Mouse (Mus musculus): Measurements from ENCODE around the gene Pnpla2. TPM values are rescaled to one million over a fixed set of nuclear protein-coding genes. Genes with fewer than 3 reads are reported as not detected.
A peak's percentile ranks its signal among the peaks of the same experiment; 100 is the strongest.

Pnpla2 gene
- polyA plus RNA-seq, 1 experiment from 2014 or later = 14.9 TPM

DNA sequence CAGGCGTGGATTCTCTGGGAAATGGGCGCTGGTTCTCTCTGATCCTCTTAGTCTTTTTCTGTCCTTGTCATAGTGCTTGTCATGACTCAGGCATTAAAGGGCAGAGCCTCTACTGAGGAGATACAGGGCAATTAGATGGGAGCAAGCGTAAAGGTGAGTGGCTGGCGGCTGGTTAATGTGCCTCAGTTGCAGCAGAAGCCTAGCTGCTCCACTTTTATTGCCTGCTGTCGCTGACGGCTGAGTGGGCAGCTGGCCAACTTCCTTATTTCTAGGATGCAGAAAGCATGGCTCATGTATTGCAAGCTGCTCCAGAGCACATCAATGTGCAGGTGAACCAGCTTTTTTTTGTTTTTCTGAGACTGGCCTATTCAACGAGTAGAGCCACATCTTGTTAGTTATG is 36.0 kb upstream of the Pnpla2 start:
- Histone ChIP-seq H3K36me3 (no peaks in the 10 kb centered on the region), H3K4me2 (no peak overlapping the region), H3K27ac (no peak overlapping the region), H3K4me1 (replicated peaks) (peaks cover 5% of the 10 kb centered on the region; the same call in 1 of the 2 replicates), H3K4me3 (replicated peaks) (no peak overlapping the region), H3K27me3 (0 out of 2 replicates have a peak, but pooled peaks cover 3% of the 10 kb centered on the region), H3K9me3 (no peaks in the 10 kb centered on the region), H3K9ac (replicated peaks) (no peak overlapping the region)
- ATAC-seq (ENCODE audit: insufficient number of reproducible peaks, insufficient read depth, low FRiP score, low TSS enrichment, low read depth) = no peak
- WGBS = 48% methylated on average over 7 of the region's 7 CpGs

DNA sequence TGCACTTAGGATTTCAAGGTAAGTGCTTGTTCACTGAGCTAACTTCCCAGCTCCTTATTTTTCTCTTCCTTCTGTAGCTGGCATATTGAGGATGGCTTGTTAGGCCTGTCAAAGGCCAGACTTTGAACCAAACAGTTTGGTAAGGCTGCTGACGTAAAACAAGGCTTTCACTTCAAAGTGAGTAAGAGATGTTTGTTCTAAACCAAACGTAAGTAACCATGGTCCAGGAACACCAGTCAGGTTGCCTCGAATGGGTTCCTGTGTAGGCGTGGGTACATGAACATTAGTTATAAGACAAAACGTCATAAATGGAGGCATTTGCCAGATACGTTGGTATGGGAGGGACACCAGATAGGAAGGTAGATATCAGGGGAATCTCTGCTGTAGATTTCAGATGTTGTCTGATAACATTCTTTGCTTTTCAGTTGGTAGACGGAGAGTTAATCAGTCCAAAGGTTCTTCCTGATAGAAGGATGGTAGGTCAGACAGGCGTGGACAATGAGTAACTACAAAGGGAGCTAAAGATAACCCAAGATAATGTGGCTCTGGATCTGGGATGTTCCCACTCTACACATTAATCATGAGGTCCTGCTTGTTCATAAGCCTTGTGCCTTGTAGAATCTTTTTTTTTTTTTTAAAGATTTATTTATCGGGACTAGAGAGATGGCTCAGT is 34.8 kb upstream of the Pnpla2 start:
- H3K4me1 ChIP-seq (replicated peaks) = peaks cover 5% of the 10 kb centered on the region; the same call in 1 of the 2 replicates
- no peaks in the 10 kb centered on the region for H3K9me3 ChIP-seq
- no peak overlapping the region for H3K4me2 ChIP-seq
- 0 out of 2 replicates have a peak, but pooled peaks cover 3% of the 10 kb centered on the region for H3K27me3 ChIP-seq
- H3K9ac ChIP-seq (replicated peaks) = no peak overlapping the region
- H3K4me3 ChIP-seq (replicated peaks) = no peak overlapping the region
- ATAC-seq (ENCODE audit: insufficient number of reproducible peaks, insufficient read depth, low FRiP score, low TSS enrichment, low read depth) = no peak
- no peaks in the 10 kb centered on the region for H3K36me3 ChIP-seq
- H3K27ac ChIP-seq = no peak overlapping the region
- 78% methylated on average over 9 of the region's 9 CpGs for WGBS

GRCm38 (mm10) chr7:141423811-141424210 is 31.2 kb upstream of the Pnpla2 start:
- H3K4me2 ChIP-seq = no peak overlapping the region
- no peaks in the 10 kb centered on the region for H3K9me3 ChIP-seq
- no peaks in the 10 kb centered on the region for H3K27me3 ChIP-seq

DNA sequence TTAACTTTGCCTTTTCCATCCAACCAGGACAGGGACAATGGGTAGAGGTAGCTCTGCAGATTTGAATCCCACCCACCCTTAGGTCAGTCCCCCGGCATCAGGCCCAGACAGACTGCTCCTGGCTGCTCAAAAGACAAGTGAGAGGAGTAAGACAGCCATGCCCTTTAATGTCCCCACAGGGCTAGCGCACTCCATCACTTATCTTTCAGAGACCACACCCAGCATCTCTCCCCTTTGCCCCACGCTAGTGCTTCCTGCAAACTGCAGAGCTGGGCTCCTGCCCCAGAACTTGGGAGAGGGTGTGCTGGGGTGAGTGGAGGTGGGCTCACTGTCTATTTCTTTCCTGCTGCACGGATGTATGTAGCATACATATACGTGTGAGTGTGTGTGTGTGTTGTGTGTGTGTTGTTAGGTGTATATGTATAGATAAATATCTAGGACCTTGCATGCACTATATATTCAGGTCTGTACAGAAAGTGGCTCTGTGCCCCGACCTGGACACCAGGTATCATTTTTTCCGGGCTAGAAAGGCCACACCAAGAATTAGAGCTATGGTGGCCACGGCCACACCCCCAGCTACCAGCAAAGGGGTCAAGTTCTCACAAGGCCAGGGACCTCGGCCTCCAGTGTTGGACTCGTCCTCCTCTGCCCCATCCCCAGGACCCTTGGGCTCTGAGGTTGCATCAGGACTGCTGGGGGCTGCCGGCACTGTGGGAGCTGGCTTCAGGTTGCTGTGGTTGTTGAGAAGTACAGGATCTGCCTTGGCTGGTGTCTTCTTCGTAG is 27.9 kb upstream of the Pnpla2 start:
- H3K4me1 ChIP-seq (replicated peaks) = peaks cover 13% of the 10 kb centered on the region
- H3K9me3 ChIP-seq = no peaks in the 10 kb centered on the region
- no peak for ATAC-seq (ENCODE audit: insufficient number of reproducible peaks, insufficient read depth, low FRiP score, low TSS enrichment, low read depth)
- H3K36me3 ChIP-seq = peaks cover 30% of the 10 kb centered on the region
- H3K27ac ChIP-seq = no peak overlapping the region
- WGBS = 76% methylated on average over 12 of the region's 12 CpGs
- H3K4me2 ChIP-seq = no peak overlapping the region
- no peak overlapping the region for H3K4me3 ChIP-seq (replicated peaks)
- no peaks in the 10 kb centered on the region for H3K27me3 ChIP-seq
- no peak overlapping the region for H3K9ac ChIP-seq (replicated peaks)

More at GRCm38 (mm10) chr7:141423811-141424210, 31.2 kb upstream of the Pnpla2 start:
- no peak overlapping the region for H3K4me3 ChIP-seq (replicated peaks)
- ATAC-seq (ENCODE audit: insufficient number of reproducible peaks, insufficient read depth, low FRiP score, low TSS enrichment, low read depth) = no peak
- H3K27ac ChIP-seq = no peak overlapping the region
- H3K4me1 ChIP-seq (replicated peaks) = peaks cover 6% of the 10 kb centered on the region
- 72% methylated on average over 4 of the region's 4 CpGs for WGBS
- peaks cover 7% of the 10 kb centered on the region; the same call in 1 of the 2 replicates for H3K36me3 ChIP-seq
- no peak overlapping the region for H3K9ac ChIP-seq (replicated peaks)

DNA sequence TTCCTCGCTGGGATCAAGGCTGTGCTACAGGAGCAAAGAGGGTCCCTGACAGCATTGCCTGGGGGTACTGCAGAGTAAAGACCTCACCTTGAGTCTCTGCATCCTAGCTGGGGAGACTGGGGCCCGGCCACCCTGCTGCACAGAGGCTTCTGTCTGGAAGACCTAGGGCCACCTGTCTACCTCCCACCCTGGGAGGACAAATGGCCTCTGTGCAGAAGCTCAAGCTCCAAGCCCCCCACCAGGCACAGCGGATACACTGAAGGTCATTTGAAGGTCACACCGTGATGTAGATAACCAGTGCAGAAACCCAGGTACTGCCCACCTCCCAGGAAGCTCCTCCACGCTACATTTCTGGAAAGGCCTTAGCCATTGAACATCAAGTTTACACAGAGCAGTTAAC is 26.3 kb upstream of the Pnpla2 start:
- ATAC-seq (ENCODE audit: insufficient number of reproducible peaks, insufficient read depth, low FRiP score, low TSS enrichment, low read depth) = no peak
- Histone ChIP-seq H3K4me1 (replicated peaks) (peaks cover 18% of the 10 kb centered on the region), H3K27me3 (no peaks in the 10 kb centered on the region), H3K36me3 (peaks cover 45% of the 10 kb centered on the region), H3K9me3 (no peaks in the 10 kb centered on the region), H3K27ac (no peak overlapping the region), H3K4me3 (replicated peaks) (peak overlapping the region; percentile 37), H3K9ac (replicated peaks) (no peak overlapping the region), H3K4me2 (peak overlapping the region; percentile 62)
- WGBS = 58% methylated on average over 5 of the region's 5 CpGs

DNA sequence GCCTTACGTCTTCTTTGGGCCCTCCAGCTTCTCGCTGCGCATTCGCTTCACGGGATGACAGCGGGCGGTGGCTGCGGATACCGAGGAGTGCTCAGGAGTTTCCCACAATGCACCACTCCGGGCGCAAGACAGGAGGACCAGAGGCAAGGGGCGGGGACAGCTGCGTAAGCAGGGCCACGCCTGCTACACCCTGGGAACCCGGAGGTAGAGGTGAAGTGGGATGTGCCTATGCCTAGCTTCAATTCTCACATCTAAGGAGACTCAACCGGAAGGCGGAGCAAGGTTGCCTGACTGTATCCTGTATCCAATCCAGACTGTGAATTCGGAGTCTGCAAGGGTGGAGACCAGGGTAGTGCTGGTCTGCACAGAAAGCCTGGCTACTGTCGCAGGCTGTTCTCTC is 25.7 kb upstream of the Pnpla2 start, which contains the start of gene Cend1:
Gene Cend1, minus strand, starts transcription at position 182 of the 400 bp plus-strand sequence.
- Histone ChIP-seq H3K4me2 (peak within 1 kb of the TSS; percentile 62), H3K4me3 (replicated peaks) (peak within 1 kb of the TSS; percentile 37), H3K36me3 (peaks cover 47% of the 10 kb centered on the region), H3K27ac (no peak within 1 kb of the TSS), H3K4me1 (replicated peaks) (peaks cover 24% of the 10 kb centered on the region), H3K9me3 (no peaks in the 10 kb centered on the region), H3K27me3 (no peaks in the 10 kb centered on the region), H3K9ac (replicated peaks) (peak within 1 kb of the TSS; percentile 37; the same call in 1 of the 2 replicates)
- 5% methylated on average over 19 of the region's 19 CpGs for WGBS
- peak; percentile 40; the same call in 1 of the 2 replicates for ATAC-seq (ENCODE audit: insufficient number of reproducible peaks, insufficient read depth, low FRiP score, low TSS enrichment, low read depth)

- no peak for ATAC-seq (ENCODE audit: insufficient number of reproducible peaks, insufficient read depth, low FRiP score, low TSS enrichment, low read depth)
- 68% methylated on average over 9 of the region's 9 CpGs for whole genome bisulfite sequencing
- H3K27ac ChIP-seq = no peak overlapping the region
- H3K27me3 ChIP-seq = no peaks in the 10 kb centered on the region
- no peak overlapping the region for H3K9ac ChIP-seq (replicated peaks)
- H3K9me3 ChIP-seq = no peaks in the 10 kb centered on the region
- no peak overlapping the region; the same call in 1 of the 2 replicates for H3K4me3 ChIP-seq (replicated peaks)
- H3K4me2 ChIP-seq = peak overlapping the region; percentile 62
- H3K36me3 ChIP-seq = peaks cover 47% of the 10 kb centered on the region
- peaks cover 31% of the 10 kb centered on the region for H3K4me1 ChIP-seq (replicated peaks)
These were observed 25.0 kb upstream of the Pnpla2 start for GRCm38 (mm10) chr7:141429840-141430584.

DNA sequence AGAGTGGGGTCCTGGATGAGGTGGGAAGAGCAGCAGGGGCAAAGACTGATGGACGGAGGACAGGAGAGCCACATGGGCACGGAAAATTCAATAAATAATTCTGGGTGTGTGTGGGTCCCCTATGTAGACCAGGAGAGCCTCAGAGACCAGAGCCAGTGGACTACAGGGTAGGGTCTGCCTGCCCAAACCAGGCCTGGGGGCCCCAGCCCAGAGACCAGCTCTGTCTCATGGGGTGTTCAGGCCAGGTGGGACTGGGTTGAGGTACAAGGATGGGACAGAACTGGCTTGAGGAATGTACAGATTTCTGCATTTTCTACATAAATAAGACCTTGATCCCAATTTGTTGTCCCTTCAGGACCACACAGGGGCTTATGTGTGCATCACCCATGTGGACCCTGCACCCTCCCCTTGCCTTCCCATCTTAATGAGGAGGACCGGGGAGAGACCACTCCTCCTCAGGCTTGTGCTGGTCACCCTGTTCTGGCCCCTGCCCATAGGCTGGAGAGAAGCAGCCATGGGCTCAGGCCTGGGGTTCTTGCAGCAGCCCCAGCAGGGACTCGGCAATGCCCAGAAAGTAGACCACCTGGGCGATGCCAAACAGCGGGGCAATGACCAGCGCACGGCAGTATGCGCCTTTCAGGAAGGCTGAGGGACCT is 24.3 kb upstream of the Pnpla2 start:
- no peak for ATAC-seq (ENCODE audit: insufficient number of reproducible peaks, insufficient read depth, low FRiP score, low TSS enrichment, low read depth)
- Histone ChIP-seq H3K27ac (no peak overlapping the region), H3K4me2 (no peak overlapping the region), H3K27me3 (no peaks in the 10 kb centered on the region), H3K4me1 (replicated peaks) (peaks cover 38% of the 10 kb centered on the region), H3K9me3 (no peaks in the 10 kb centered on the region), H3K9ac (replicated peaks) (no peak overlapping the region), H3K36me3 (peaks cover 47% of the 10 kb centered on the region), H3K4me3 (replicated peaks) (no peak overlapping the region)
- 95% methylated on average over 9 of the region's 9 CpGs for WGBS

DNA sequence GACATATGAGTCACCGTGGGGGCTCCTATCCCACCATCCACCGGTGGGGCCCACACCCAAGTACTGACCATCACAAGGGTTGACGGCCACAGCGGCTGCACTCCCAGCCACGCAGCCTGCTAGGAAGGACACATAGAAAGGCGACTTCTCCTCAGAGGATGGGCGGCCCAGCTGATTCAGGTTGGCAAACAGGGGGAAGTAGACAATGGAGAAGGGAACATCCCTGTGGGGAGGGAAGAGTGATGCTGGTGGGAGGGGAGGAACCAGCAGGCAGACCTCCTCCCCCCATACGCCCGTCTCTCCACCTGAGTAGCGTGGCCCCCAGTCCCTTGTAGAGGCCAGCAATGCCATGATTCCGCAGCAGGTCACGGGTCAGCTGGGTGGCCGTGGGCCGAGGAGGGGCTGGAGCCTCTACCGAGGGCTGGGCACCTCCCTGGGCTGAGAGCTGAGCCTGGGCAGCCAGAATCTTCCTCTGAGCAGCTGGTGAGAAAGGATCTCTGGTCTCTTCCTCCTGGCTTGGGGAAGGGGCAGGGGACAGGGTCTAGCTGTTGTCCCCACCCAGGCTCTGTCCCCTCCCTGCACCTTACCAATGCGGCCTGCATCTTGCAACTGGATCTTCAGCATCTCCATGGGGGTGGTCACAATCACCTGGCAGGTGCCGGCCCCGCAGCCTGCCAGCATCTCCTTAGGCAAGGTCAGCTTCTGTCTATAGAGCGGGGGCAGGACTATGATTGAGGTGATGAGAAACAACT is 23.4 kb upstream of the Pnpla2 start:
- 94% methylated on average over 19 of the region's 19 CpGs for WGBS

GRCm38 (mm10) chr7:141432186-141432611 is 22.8 kb upstream of the Pnpla2 start:
- WGBS = 76% methylated on average over 8 of the region's 8 CpGs
- no peak overlapping the region for H3K4me3 ChIP-seq (replicated peaks)
- no peaks in the 10 kb centered on the region for H3K9me3 ChIP-seq
- no peak overlapping the region for H3K4me2 ChIP-seq
- ATAC-seq (ENCODE audit: insufficient number of reproducible peaks, insufficient read depth, low FRiP score, low TSS enrichment, low read depth) = no peak
- 0 out of 2 replicates have a peak overlapping the region, but pooled peaks have one; percentile 28 for H3K9ac ChIP-seq (replicated peaks)
- H3K27me3 ChIP-seq = no peaks in the 10 kb centered on the region
- H3K36me3 ChIP-seq = peaks cover 46% of the 10 kb centered on the region
- H3K4me1 ChIP-seq (replicated peaks) = peaks cover 52% of the 10 kb centered on the region
- H3K27ac ChIP-seq = no peak overlapping the region

More for the DNA sequence above, 23.4 kb upstream of the Pnpla2 start:
- Histone ChIP-seq H3K27ac (no peak overlapping the region), H3K27me3 (no peaks in the 10 kb centered on the region), H3K36me3 (peaks cover 47% of the 10 kb centered on the region), H3K4me1 (replicated peaks) (peaks cover 47% of the 10 kb centered on the region), H3K4me2 (no peak overlapping the region), H3K4me3 (replicated peaks) (no peak overlapping the region), H3K9ac (replicated peaks) (no peak overlapping the region), H3K9me3 (no peaks in the 10 kb centered on the region)
- no peak for ATAC-seq (ENCODE audit: insufficient number of reproducible peaks, insufficient read depth, low FRiP score, low TSS enrichment, low read depth)

Data from limb, embryonic 12.5 days (tissue).